Mouse (Mus musculus) megakaryocyte, embryonic 14.5 days (primary cell): Measurements from ENCODE around the gene Mest.

Experiments
- FLI1 ChIP-seq: IDR thresholded peaks from 2 replicates; pipeline ENCODE4 v1.6.1; 2012; ENCODE audit warnings: low read length, inconsistent platforms, mixed read lengths
- GATA1 ChIP-seq: IDR thresholded peaks from 3 replicates; pipeline ENCODE4 v1.6.1; 2012; ENCODE audit warnings: mixed read lengths, low read length, inconsistent platforms, borderline replicate concordance

- TF ChIP-seq FLI1 (no peak), GATA1 (no peak)
These were observed 12.5 kb downstream of the Mest start for GRCm38 (mm10) chr6:30735728-30736371.
